Mouse (Mus musculus): ENCODE measurements around the gene Wdr20. TPM values are rescaled to one million over a fixed set of nuclear protein-coding genes. Genes with fewer than 3 reads are reported as not detected.

Gene Wdr20
- polyA plus RNA-seq, 1 experiment from 2014 or later = 25.3 TPM

GRCm38 (mm10) chr12:110808430-110808829 lies 70.7 kb downstream of the Wdr20 start:
- Histone ChIP-seq H3K4me2 (no peak overlapping the region), H3K9me3 (no peaks in the 10 kb centered on the region), H3K9ac (no peak overlapping the region), H3K4me1 (no peaks in the 10 kb centered on the region), H3K27me3 (replicated peaks) (no peaks in the 10 kb centered on the region), H3K27ac (no peak overlapping the region), H3K4me3 (replicated peaks) (no peak overlapping the region), H3K36me3 (peaks cover 2% of the 10 kb centered on the region)
- WGBS = 81% methylated on average over 10 of the region's 10 CpGs
- no peak for ATAC-seq (ENCODE audit: insufficient read depth, low FRiP score, low read depth)

- Histone ChIP-seq H3K4me2 (no peak overlapping the region), H3K4me1 (no peaks in the 10 kb centered on the region), H3K9me3 (no peaks in the 10 kb centered on the region), H3K4me3 (replicated peaks) (no peak overlapping the region), H3K27ac (no peak overlapping the region), H3K9ac (no peak overlapping the region), H3K36me3 (peaks cover 2% of the 10 kb centered on the region), H3K27me3 (replicated peaks) (no peaks in the 10 kb centered on the region)
- WGBS = 76% methylated on average over 5 of the region's 5 CpGs
- no peak for ATAC-seq (ENCODE audit: insufficient read depth, low FRiP score, low read depth)
These were observed 71.1 kb downstream of the Wdr20 start for GRCm38 (mm10) chr12:110808848-110809247.

GRCm38 (mm10) chr12:110813132-110813531 lies 75.4 kb downstream of the Wdr20 start:
- H3K27me3 ChIP-seq (replicated peaks) = no peaks in the 10 kb centered on the region
- no peak overlapping the region for H3K4me2 ChIP-seq
- no peaks in the 10 kb centered on the region for H3K9me3 ChIP-seq
- no peaks in the 10 kb centered on the region; the same call in 1 of the 2 replicates for H3K36me3 ChIP-seq
- H3K9ac ChIP-seq = no peak overlapping the region
- ATAC-seq (ENCODE audit: insufficient read depth, low FRiP score, low read depth) = no peak
- 83% methylated on average over 9 of the region's 9 CpGs for WGBS
- no peak overlapping the region for H3K27ac ChIP-seq
- H3K4me3 ChIP-seq (replicated peaks) = no peak overlapping the region
- no peaks in the 10 kb centered on the region for H3K4me1 ChIP-seq

GRCm38 (mm10) chr12:110813624-110814023 lies 75.9 kb downstream of the Wdr20 start:
- Histone ChIP-seq H3K9me3 (no peaks in the 10 kb centered on the region), H3K9ac (no peak overlapping the region), H3K4me1 (no peaks in the 10 kb centered on the region), H3K4me2 (no peak overlapping the region), H3K27me3 (replicated peaks) (no peaks in the 10 kb centered on the region), H3K36me3 (no peaks in the 10 kb centered on the region; the same call in 1 of the 2 replicates), H3K27ac (no peak overlapping the region), H3K4me3 (replicated peaks) (no peak overlapping the region)
- ATAC-seq (ENCODE audit: insufficient read depth, low FRiP score, low read depth) = no peak
- 84% methylated on average over 6 of the region's 6 CpGs for WGBS

GRCm38 (mm10) chr12:110814924-110815323 lies 77.2 kb downstream of the Wdr20 start:
- no peaks in the 10 kb centered on the region for H3K4me1 ChIP-seq
- 46% methylated on average over 17 of the region's 17 CpGs for WGBS
- ATAC-seq (ENCODE audit: insufficient read depth, low FRiP score, low read depth) = no peak

GRCm38 (mm10) chr12:110816833-110817232 lies 79.1 kb downstream of the Wdr20 start:
- WGBS = 78% methylated on average over 2 of the region's 2 CpGs
- no peak for ATAC-seq (ENCODE audit: insufficient read depth, low FRiP score, low read depth)

More at GRCm38 (mm10) chr12:110814924-110815323, 77.2 kb downstream of the Wdr20 start:
- Histone ChIP-seq H3K9me3 (no peaks in the 10 kb centered on the region), H3K36me3 (no peaks in the 10 kb centered on the region; the same call in 1 of the 2 replicates), H3K27me3 (replicated peaks) (no peaks in the 10 kb centered on the region), H3K9ac (no peak overlapping the region), H3K4me3 (replicated peaks) (no peak overlapping the region), H3K27ac (no peak overlapping the region), H3K4me2 (no peak overlapping the region)

GRCm38 (mm10) chr12:110819367-110819766 lies 81.6 kb downstream of the Wdr20 start:
- no peaks in the 10 kb centered on the region for H3K4me1 ChIP-seq
- H3K9me3 ChIP-seq = no peaks in the 10 kb centered on the region
- no peaks in the 10 kb centered on the region for H3K36me3 ChIP-seq
- no peak overlapping the region for H3K27ac ChIP-seq
- 47% methylated on average over 8 of the region's 8 CpGs for WGBS
- no peaks in the 10 kb centered on the region for H3K27me3 ChIP-seq (replicated peaks)
- no peak overlapping the region for H3K4me2 ChIP-seq
- H3K9ac ChIP-seq = no peak overlapping the region
- peak; percentile 72 for ATAC-seq (ENCODE audit: insufficient read depth, low FRiP score, low read depth)
- no peak overlapping the region for H3K4me3 ChIP-seq (replicated peaks)

More at GRCm38 (mm10) chr12:110816833-110817232, 79.1 kb downstream of the Wdr20 start:
- Histone ChIP-seq H3K9ac (no peak overlapping the region), H3K4me1 (no peaks in the 10 kb centered on the region), H3K27ac (no peak overlapping the region), H3K4me2 (no peak overlapping the region), H3K4me3 (replicated peaks) (no peak overlapping the region), H3K27me3 (replicated peaks) (no peaks in the 10 kb centered on the region), H3K9me3 (no peaks in the 10 kb centered on the region), H3K36me3 (no peaks in the 10 kb centered on the region; the same call in 1 of the 2 replicates)

GRCm38 (mm10) chr12:110821787-110822186 lies 84.0 kb downstream of the Wdr20 start:
- H3K4me3 ChIP-seq (replicated peaks) = no peak overlapping the region
- H3K27me3 ChIP-seq (replicated peaks) = no peaks in the 10 kb centered on the region
- H3K27ac ChIP-seq = no peak overlapping the region
- H3K4me1 ChIP-seq = no peaks in the 10 kb centered on the region
- no peak for ATAC-seq (ENCODE audit: insufficient read depth, low FRiP score, low read depth)
- H3K9ac ChIP-seq = no peak overlapping the region
- H3K4me2 ChIP-seq = no peak overlapping the region
- no peaks in the 10 kb centered on the region for H3K9me3 ChIP-seq
- WGBS = 82% methylated on average over 2 of the region's 2 CpGs
- no peaks in the 10 kb centered on the region for H3K36me3 ChIP-seq

GRCm38 (mm10) chr12:110822366-110822765 lies 84.6 kb downstream of the Wdr20 start:
- Histone ChIP-seq H3K4me3 (replicated peaks) (no peak overlapping the region), H3K9me3 (no peaks in the 10 kb centered on the region), H3K4me2 (no peak overlapping the region), H3K27me3 (replicated peaks) (no peaks in the 10 kb centered on the region), H3K36me3 (no peaks in the 10 kb centered on the region), H3K4me1 (no peaks in the 10 kb centered on the region), H3K9ac (no peak overlapping the region), H3K27ac (no peak overlapping the region)
- ATAC-seq (ENCODE audit: insufficient read depth, low FRiP score, low read depth) = no peak
- 83% methylated on average over 7 of the region's 7 CpGs for WGBS

GRCm38 (mm10) chr12:110828908-110829307 lies 91.2 kb downstream of the Wdr20 start:
- no peak overlapping the region for H3K4me3 ChIP-seq (replicated peaks)
- no peaks in the 10 kb centered on the region for H3K36me3 ChIP-seq
- 90% methylated on average over 4 of the region's 4 CpGs for WGBS
- H3K9me3 ChIP-seq = no peaks in the 10 kb centered on the region
- no peak overlapping the region for H3K4me2 ChIP-seq
- H3K4me1 ChIP-seq = no peaks in the 10 kb centered on the region
- H3K9ac ChIP-seq = no peak overlapping the region
- ATAC-seq (ENCODE audit: insufficient read depth, low FRiP score, low read depth) = no peak
- no peaks in the 10 kb centered on the region for H3K27me3 ChIP-seq (replicated peaks)
- H3K27ac ChIP-seq = no peak overlapping the region

GRCm38 (mm10) chr12:110830293-110831024 lies 92.7 kb downstream of the Wdr20 start:
- ATAC-seq (ENCODE audit: insufficient read depth, low FRiP score, low read depth) = no peak
- WGBS = 84% methylated on average over 10 of the region's 11 CpGs
- no peaks in the 10 kb centered on the region for H3K4me1 ChIP-seq
- H3K4me3 ChIP-seq (replicated peaks) = no peak overlapping the region
- no peak overlapping the region for H3K27ac ChIP-seq
- no peaks in the 10 kb centered on the region for H3K27me3 ChIP-seq (replicated peaks)
- H3K9me3 ChIP-seq = no peaks in the 10 kb centered on the region
- H3K4me2 ChIP-seq = no peak overlapping the region
- no peak overlapping the region for H3K9ac ChIP-seq
- H3K36me3 ChIP-seq = no peaks in the 10 kb centered on the region

- Histone ChIP-seq H3K27me3 (replicated peaks) (no peaks in the 10 kb centered on the region), H3K27ac (no peak overlapping the region), H3K36me3 (no peaks in the 10 kb centered on the region), H3K4me1 (no peaks in the 10 kb centered on the region), H3K4me2 (no peak overlapping the region), H3K9me3 (no peaks in the 10 kb centered on the region), H3K9ac (no peak overlapping the region), H3K4me3 (replicated peaks) (no peak overlapping the region)
- 98% methylated on average over 3 of the region's 3 CpGs for WGBS
- no peak for ATAC-seq (ENCODE audit: insufficient read depth, low FRiP score, low read depth)
These were observed 97.4 kb downstream of the Wdr20 start for GRCm38 (mm10) chr12:110835182-110835581.

Data from stomach, embryonic 15.5 days (tissue).